Mouse (Mus musculus): ENCODE results near the gene Scgb2a2. TPM values are rescaled to one million over a fixed set of nuclear protein-coding genes. Genes with fewer than 3 reads are reported as not detected.

Gene Scgb2a2
- not detected in 2 replicates for polyA plus RNA-seq (2021; fragmentation: Nextera tagmentation)
- long read RNA-seq, experiment 1: 0 reads
- long read RNA-seq, experiment 2: 0 reads

GRCm38 (mm10) chr19:9847262-9847661 is at the start of gene Scgb2a2:
Gene Scgb2a2, plus strand, starts transcription at chr19:9847562.

GRCm38 (mm10) chr19:9899072-9899779 is 51.9 kb downstream of the Scgb2a2 start, which contains the start of gene Incenp:
Gene Incenp, minus strand, starts transcription at chr19:9899551.

Other genes with a start within 250 kb of the Scgb2a2 start
- 22.6 and 22.9 TPM in 2 replicates for gene Incenp, start 52.0 kb downstream of the Scgb2a2 start, polyA plus RNA-seq (2021; fragmentation: Nextera tagmentation)
- gene Fth1, start 133.0 kb downstream of the Scgb2a2 start, polyA plus RNA-seq (2021; fragmentation: Nextera tagmentation): 10,938 and 11,794 TPM in 2 replicates
- 1.1 and 1.7 TPM in 2 replicates for gene Best1, start 154.1 kb downstream of the Scgb2a2 start, polyA plus RNA-seq (2021; fragmentation: Nextera tagmentation)
- gene Rab3il1, start 154.1 kb downstream of the Scgb2a2 start, polyA plus RNA-seq (2021; fragmentation: Nextera tagmentation): 6.1 and 6.6 TPM in 2 replicates
- 5.5 and 22.2 TPM in 2 replicates for gene Fads3, start 194.0 kb downstream of the Scgb2a2 start, polyA plus RNA-seq (2021; fragmentation: Nextera tagmentation)

Measured in left cerebral cortex, adult 6 months (tissue).